ENCODE assay signal across 20 mouse cellular contexts in the genomic region with DNA sequence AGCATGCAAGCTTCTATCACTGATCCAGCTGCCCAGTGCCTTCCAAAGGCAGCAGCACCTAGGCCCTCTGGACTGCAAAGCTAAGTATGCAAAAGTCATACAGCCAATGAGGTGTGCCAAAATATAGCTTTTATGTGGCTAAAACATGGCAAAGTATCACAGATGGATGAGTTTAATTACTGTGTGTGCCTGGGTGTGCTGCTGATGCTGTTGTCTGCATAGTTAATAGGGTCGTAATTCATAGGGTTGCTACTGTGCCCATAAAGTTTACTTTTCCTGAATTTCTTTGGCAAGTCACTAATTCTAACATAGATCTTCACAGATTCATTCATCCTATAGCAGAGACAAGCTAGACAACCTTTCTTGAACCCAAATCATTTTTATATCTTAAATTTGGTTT.
"Had no signal": no experiment of that assay in that cellular context is flagged by ENCODE, and none has a peak within 500 bp of the region (broad histone marks: within the 10 kb centered on the region; RNA-seq: fewer than 3 reads in every experiment).

No protein-coding gene starts in this region.

- H3K27ac ChIP-seq: heart, adult 2 months; heart, embryonic 13.5 days; heart, embryonic 15.5 days; hindbrain, embryonic 13.5 days; hindbrain, embryonic 15.5 days; hindbrain, postnatal 0 days; kidney, embryonic 15.5 days; kidney, postnatal 0 days; limb, embryonic 13.5 days; limb, embryonic 15.5 days had no signal

- H3K4me1 ChIP-seq: limb, embryonic 13.5 days had no signal

- H3K4me2 ChIP-seq: heart, embryonic 11.5 days; heart, embryonic 13.5 days; heart, embryonic 15.5 days; hindbrain, embryonic 13.5 days; hindbrain, embryonic 15.5 days; kidney, embryonic 15.5 days; limb, embryonic 13.5 days; limb, embryonic 15.5 days had no signal

- H3K27me3 ChIP-seq: heart, embryonic 13.5 days; heart, embryonic 15.5 days; hindbrain, embryonic 13.5 days; hindbrain, embryonic 15.5 days; kidney, embryonic 15.5 days; limb, embryonic 13.5 days; limb, embryonic 15.5 days had no signal

- H3K36me3 ChIP-seq: heart, embryonic 13.5 days; heart, embryonic 15.5 days; hindbrain, embryonic 13.5 days; hindbrain, embryonic 15.5 days; kidney, embryonic 15.5 days; limb, embryonic 13.5 days; limb, embryonic 15.5 days had no signal

- H3K4me3 ChIP-seq: heart, adult 2 months; heart, embryonic 13.5 days; heart, embryonic 15.5 days; hindbrain, embryonic 13.5 days; hindbrain, embryonic 15.5 days; kidney, embryonic 15.5 days; limb, embryonic 13.5 days; limb, embryonic 15.5 days had no signal

- ATAC-seq: hindbrain, postnatal 0 days; intestine, embryonic 16.5 days had no signal

- DNase-seq: gastrocnemius, postnatal 14 days; gastrocnemius, postnatal 36 days; heart, adult 11 months; heart, adult 2 months; heart, postnatal 36 days; kidney, adult 11 months; kidney, adult 9 months; layer of hippocampus, adult 9-11 months; layer of hippocampus, postnatal 36 days had no signal

- H3K9ac ChIP-seq: heart, embryonic 13.5 days; heart, embryonic 15.5 days; hindbrain, embryonic 13.5 days; hindbrain, embryonic 15.5 days; kidney, embryonic 15.5 days; limb, embryonic 13.5 days; limb, embryonic 15.5 days had no signal

- H3K9me3 ChIP-seq: heart, embryonic 13.5 days; heart, embryonic 15.5 days; hindbrain, embryonic 13.5 days; hindbrain, embryonic 15.5 days; kidney, embryonic 15.5 days; limb, embryonic 13.5 days; limb, embryonic 15.5 days had no signal
